Mouse (Mus musculus) spleen, postnatal 36 days (tissue): ENCODE data around the gene Spock1.

Experiments used
- DNase-seq, 2 experiments: peaks; one replicate each; pipeline ENCODE4 v3.0.0; 2022; ENCODE audit warnings: low spot score in 2 of 2, mixed read lengths in 1 of 2

The Spock1 gene

GRCm38 (mm10) chr13:57908266-57908582 is at the start of gene Spock1:
TSS of gene Spock1 (minus strand) at chr13:57908332.
- no peak for DNase-seq

- DNase-seq = no peak
These were observed 42.0 kb upstream of the Spock1 start for GRCm38 (mm10) chr13:57950091-57950490.

- DNase-seq = no peak
These were observed 41.4 kb upstream of the Spock1 start for GRCm38 (mm10) chr13:57949513-57949912.

- DNase-seq = no peak
These were observed 37.1 kb upstream of the Spock1 start for GRCm38 (mm10) chr13:57945197-57945596.

- no peak for DNase-seq
These were observed 36.3 kb upstream of the Spock1 start for GRCm38 (mm10) chr13:57944434-57944833.

- DNase-seq = no peak
These were observed 35.8 kb upstream of the Spock1 start for GRCm38 (mm10) chr13:57943900-57944299.

GRCm38 (mm10) chr13:57937463-57938229 is 29.5 kb upstream of the Spock1 start:
- no peak for DNase-seq

DNA sequence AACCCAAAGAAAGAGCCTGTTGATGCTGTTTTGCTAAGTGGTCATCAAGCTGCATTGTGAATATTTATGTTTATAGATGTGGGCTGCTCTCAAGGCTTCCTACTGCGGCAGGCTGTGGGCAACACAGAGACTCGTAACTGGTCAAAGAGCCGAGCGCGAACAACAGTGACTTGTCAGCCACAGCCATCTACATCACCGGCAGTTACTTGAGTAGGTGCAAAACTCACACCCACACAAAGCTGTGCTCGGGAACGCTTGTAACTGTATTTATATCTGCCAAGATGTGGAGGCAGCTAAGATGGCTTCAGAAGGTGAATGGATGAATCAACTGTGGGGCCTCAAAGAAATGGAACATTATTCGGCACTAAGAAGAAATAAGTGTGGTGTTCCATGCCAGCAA is 23.9 kb upstream of the Spock1 start:
- DNase-seq = no peak

DNA sequence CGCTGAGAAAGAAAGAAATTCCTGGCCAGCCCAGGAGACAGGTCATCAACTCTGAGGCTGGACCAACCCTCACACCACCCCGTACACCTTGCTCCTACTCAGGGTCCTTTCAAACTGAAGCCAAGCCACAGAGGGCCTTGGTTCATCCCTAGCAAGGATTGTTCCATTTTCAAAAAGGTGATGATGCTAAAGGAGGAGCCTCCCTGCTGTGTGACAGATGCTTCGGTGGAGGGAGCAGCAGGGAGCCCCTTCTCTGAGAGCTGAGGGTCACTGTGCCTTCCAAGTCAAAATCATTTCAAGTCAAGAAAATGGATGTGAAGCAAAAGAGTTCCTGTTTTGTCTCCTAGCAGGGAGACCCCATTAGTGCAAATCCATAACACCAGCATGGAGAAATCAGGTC is 23.2 kb upstream of the Spock1 start:
- DNase-seq = no peak

- no peak for DNase-seq
These were observed 22.6 kb upstream of the Spock1 start for GRCm38 (mm10) chr13:57930720-57931119.

GRCm38 (mm10) chr13:57930283-57930682 is 22.2 kb upstream of the Spock1 start:
- DNase-seq = no peak

DNA sequence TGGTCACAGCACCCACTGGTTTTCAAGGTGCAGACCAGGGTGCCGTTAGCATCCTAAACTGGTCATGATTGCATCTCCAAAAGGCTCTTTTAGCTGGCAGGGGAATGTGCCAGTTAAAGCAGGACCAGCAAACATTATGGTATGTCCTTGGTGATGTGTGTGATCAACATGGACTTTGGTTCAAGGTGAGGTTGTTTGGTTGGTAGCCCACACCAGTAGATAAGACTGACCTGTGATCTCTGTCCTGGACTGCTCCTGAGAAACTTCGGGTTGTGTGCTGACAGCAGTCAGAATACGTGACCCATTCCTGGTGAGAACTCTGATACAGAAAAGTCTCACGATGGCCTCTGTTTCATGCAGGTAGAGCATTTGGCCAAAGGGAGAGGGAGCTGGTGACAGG is 11.8 kb upstream of the Spock1 start:
- no peak for DNase-seq

GRCm38 (mm10) chr13:57911171-57911570 is 3.0 kb upstream of the Spock1 start:
- no peak for DNase-seq

GRCm38 (mm10) chr13:57907428-57908265 is 485 bp downstream of the Spock1 start:
- no peak for DNase-seq

GRCm38 (mm10) chr13:57894597-57894996 is 13.5 kb downstream of the Spock1 start:
- DNase-seq = no peak

- no peak for DNase-seq
These were observed 18.4 kb downstream of the Spock1 start for GRCm38 (mm10) chr13:57889708-57890107.

DNA sequence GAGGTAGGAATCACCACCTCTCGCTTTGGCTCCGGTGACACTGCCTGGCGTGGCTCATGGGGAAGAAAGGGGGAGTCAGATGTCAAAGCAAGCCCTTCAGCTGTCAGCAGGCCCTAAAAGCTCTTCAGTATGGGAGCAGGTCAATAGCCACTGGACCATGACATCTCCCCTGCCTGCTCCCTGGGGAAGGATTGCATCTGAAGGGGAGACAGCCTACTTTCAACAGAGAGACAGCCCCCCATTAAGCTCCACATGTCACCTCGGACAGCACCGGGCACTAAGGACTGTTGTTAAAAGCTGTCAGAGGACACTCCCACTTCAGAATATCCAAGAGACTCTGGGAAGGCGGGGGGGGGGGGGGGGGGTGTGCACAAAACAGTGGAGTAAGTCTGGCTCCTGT is 19.1 kb downstream of the Spock1 start:
- no peak for DNase-seq

DNA sequence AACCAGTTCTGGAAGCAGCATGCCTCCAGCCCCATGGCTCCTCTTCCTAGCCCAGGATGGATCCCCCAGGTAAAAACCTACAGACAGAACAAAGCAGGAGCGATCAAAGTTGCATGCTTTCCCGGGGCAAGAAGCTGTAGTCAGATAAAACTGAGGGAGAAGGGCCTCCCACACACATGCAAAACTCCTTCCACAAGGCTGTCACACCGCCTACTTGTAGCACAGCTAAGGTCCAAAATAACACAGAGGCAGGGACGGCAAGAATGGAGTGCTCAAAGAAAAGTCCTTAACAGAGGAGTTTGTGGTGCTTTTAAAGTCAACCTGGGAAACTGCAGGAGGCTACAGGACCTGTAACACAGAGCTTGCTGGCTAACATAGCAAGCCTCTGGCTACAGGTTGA is 28.3 kb downstream of the Spock1 start:
- DNase-seq = no peak

DNA sequence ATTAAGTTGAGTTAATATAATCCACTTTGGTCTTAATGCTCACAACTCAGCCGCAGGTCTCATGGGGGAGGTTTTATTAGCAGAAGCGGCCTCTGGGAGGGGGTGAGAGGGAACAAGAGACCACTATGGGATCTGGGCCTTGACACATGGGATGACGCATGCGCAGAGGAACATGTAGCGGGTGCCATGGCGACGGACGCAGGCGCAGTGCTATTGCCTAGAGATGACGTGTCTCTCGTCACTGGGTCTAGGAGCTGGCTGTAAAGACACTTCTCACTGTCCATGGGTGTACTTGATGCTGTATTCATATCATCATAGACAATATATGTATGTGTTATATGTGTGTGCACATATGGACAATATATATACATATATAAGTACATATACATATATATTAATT is 29.3 kb downstream of the Spock1 start:
- DNase-seq = no peak

GRCm38 (mm10) chr13:57877782-57878181 is 30.4 kb downstream of the Spock1 start:
- DNase-seq = no peak

GRCm38 (mm10) chr13:57876966-57877365 is 31.2 kb downstream of the Spock1 start:
- no peak for DNase-seq

DNA sequence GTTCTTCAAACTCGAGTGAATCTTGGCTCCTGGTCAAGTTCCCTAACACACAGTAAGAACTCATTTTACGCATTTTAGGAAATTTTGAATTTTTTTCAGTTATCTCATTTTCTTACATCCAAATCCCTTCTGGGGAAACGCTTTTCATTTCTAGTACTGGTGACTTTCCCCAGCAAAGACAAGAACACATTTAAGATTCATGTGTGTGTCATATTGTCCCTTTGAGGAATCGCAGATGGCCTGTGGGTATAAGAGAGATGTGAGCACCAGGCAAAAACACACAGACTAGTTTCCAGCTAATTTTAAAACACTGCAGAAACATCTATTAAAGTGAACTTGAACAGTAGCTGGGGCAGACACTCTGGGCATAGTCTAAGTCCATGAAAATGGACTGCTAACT is 38.1 kb downstream of the Spock1 start:
- no peak for DNase-seq

- DNase-seq = no peak
These were observed 40.5 kb downstream of the Spock1 start for GRCm38 (mm10) chr13:57867586-57867985.
